Mouse (Mus musculus): ENCODE data around the gene Med9. TPM values are rescaled to one million over a fixed set of nuclear protein-coding genes. Genes with fewer than 3 reads are reported as not detected.
"Not testable (repeated sequence)": the region's sequence is repeated elsewhere in the genome, so short reads cannot be mapped to it uniquely, and the experiment has no call there.

The Med9 gene
- total RNA-seq, 2 experiments from 2014 or later: 2.9 to 8.9 TPM

- peak; percentile 83 for ATAC-seq (replicated peaks; ENCODE audit: low FRiP score, poor library complexity, severe bottlenecking)
These were observed 6.6 kb upstream of the Med9 start for GRCm38 (mm10) chr11:59941391-59941790.

GRCm38 (mm10) chr11:59944855-59945254, 3.2 kb upstream of the Med9 start:
- ATAC-seq (replicated peaks; ENCODE audit: low FRiP score, poor library complexity, severe bottlenecking): not testable (repeated sequence)

GRCm38 (mm10) chr11:59948401-59948767, 378 bp downstream of the Med9 start:
- peak; percentile 55 for ATAC-seq (replicated peaks; ENCODE audit: low FRiP score, poor library complexity, severe bottlenecking)

GRCm38 (mm10) chr11:59952892-59953291, 4.9 kb downstream of the Med9 start:
- no peak for ATAC-seq (replicated peaks; ENCODE audit: low FRiP score, poor library complexity, severe bottlenecking)

GRCm38 (mm10) chr11:59956749-59957148, 8.7 kb downstream of the Med9 start:
- no peak for ATAC-seq (replicated peaks; ENCODE audit: low FRiP score, poor library complexity, severe bottlenecking)

GRCm38 (mm10) chr11:59959453-59959852, 11.4 kb downstream of the Med9 start:
- no peak for ATAC-seq (replicated peaks; ENCODE audit: low FRiP score, poor library complexity, severe bottlenecking)

- no peak for ATAC-seq (replicated peaks; ENCODE audit: low FRiP score, poor library complexity, severe bottlenecking)
These were observed 12.7 kb downstream of the Med9 start for GRCm38 (mm10) chr11:59960476-59961337.

- ATAC-seq (replicated peaks; ENCODE audit: low FRiP score, poor library complexity, severe bottlenecking): no peak
These were observed 13.4 kb downstream of the Med9 start for GRCm38 (mm10) chr11:59961338-59961875.

GRCm38 (mm10) chr11:59962590-59962989, 14.6 kb downstream of the Med9 start:
- no peak for ATAC-seq (replicated peaks; ENCODE audit: low FRiP score, poor library complexity, severe bottlenecking)

- ATAC-seq (replicated peaks; ENCODE audit: low FRiP score, poor library complexity, severe bottlenecking): no peak
These were observed 15.6 kb downstream of the Med9 start for GRCm38 (mm10) chr11:59963364-59964162.

- peak; percentile 7; the same call in 1 of the 2 replicates for ATAC-seq (replicated peaks; ENCODE audit: low FRiP score, poor library complexity, severe bottlenecking)
These were observed 16.3 kb downstream of the Med9 start for GRCm38 (mm10) chr11:59964163-59964758.

GRCm38 (mm10) chr11:59964818-59965217, 16.8 kb downstream of the Med9 start, which contains the start of gene Rasd1:
TSS of gene Rasd1 (minus strand) at chr11:59964944.
- peak; percentile 88 for ATAC-seq (replicated peaks; ENCODE audit: low FRiP score, poor library complexity, severe bottlenecking)

- peak; percentile 83 for ATAC-seq (replicated peaks; ENCODE audit: low FRiP score, poor library complexity, severe bottlenecking)
These were observed 17.5 kb downstream of the Med9 start for GRCm38 (mm10) chr11:59965227-59966101.

GRCm38 (mm10) chr11:59966102-59966483, 18.1 kb downstream of the Med9 start:
- no peak for ATAC-seq (replicated peaks; ENCODE audit: low FRiP score, poor library complexity, severe bottlenecking)

GRCm38 (mm10) chr11:59967765-59968164, 19.8 kb downstream of the Med9 start:
- no peak for ATAC-seq (replicated peaks; ENCODE audit: low FRiP score, poor library complexity, severe bottlenecking)

- ATAC-seq (replicated peaks; ENCODE audit: low FRiP score, poor library complexity, severe bottlenecking): no peak
These were observed 22.8 kb downstream of the Med9 start for GRCm38 (mm10) chr11:59970780-59971179.

- ATAC-seq (replicated peaks; ENCODE audit: low FRiP score, poor library complexity, severe bottlenecking): no peak
These were observed 23.7 kb downstream of the Med9 start for GRCm38 (mm10) chr11:59971691-59972090.

GRCm38 (mm10) chr11:59973389-59973788, 25.4 kb downstream of the Med9 start:
- no peak for ATAC-seq (replicated peaks; ENCODE audit: low FRiP score, poor library complexity, severe bottlenecking)

GRCm38 (mm10) chr11:59975241-59975640, 27.2 kb downstream of the Med9 start:
- ATAC-seq (replicated peaks; ENCODE audit: low FRiP score, poor library complexity, severe bottlenecking): no peak
